8 mouse cellular contexts compared by ENCODE assay signal in genomic region chr13:99447403-99448199, GRCm38 (mm10).
DNase-seq lines count a peak whose midpoint lies in the region; ATAC-seq lines count a peak whose summit lies in the region.

No protein-coding gene starts in this region.

- WGBS in forebrain, embryonic 15.5 days = 7% methylated on average over 11 of the region's 11 CpGs
- 11% methylated on average over 11 of the region's 11 CpGs for WGBS in hindbrain, embryonic 15.5 days
- WGBS in midbrain, embryonic 16.5 days = 14% methylated on average over 11 of the region's 11 CpGs

- ATAC-seq in forebrain, embryonic 15.5 days (replicated peaks) = peak; percentile 17
- ATAC-seq in hindbrain, embryonic 15.5 days (ENCODE audit: low FRiP score, low read depth) = no peak
- ATAC-seq in midbrain, embryonic 16.5 days = no peak
- ATAC-seq in megakaryocyte, adult 5-6 weeks (ENCODE audit: poor library complexity, severe bottlenecking) = no peak

- H3K9ac ChIP-seq in forebrain, embryonic 15.5 days (replicated peaks) = peak overlapping the region; percentile 50
- H3K9ac ChIP-seq in hindbrain, embryonic 15.5 days = peak overlapping the region; percentile 21; the same call in 1 of the 2 replicates
- H3K9ac ChIP-seq in midbrain, embryonic 16.5 days (ENCODE audit: low read depth, low read length) = peak overlapping the region; percentile 28; the same call in 1 of the 2 replicates

- H3K36me3 ChIP-seq in forebrain, embryonic 15.5 days = no peaks in the 10 kb centered on the region
- H3K36me3 ChIP-seq in hindbrain, embryonic 15.5 days = no peaks in the 10 kb centered on the region
- no peaks in the 10 kb centered on the region for H3K36me3 ChIP-seq in midbrain, embryonic 16.5 days (ENCODE audit: control insufficient read depth, insufficient read depth, low read length)

- H3K4me3 ChIP-seq in forebrain, embryonic 15.5 days = peak overlapping the region; percentile 30
- H3K4me3 ChIP-seq in hindbrain, embryonic 15.5 days = no peak overlapping the region
- no peak overlapping the region for H3K4me3 ChIP-seq in midbrain, embryonic 16.5 days (ENCODE audit: low read depth, low read length)

- peak overlapping the region; percentile 92 for H3K27ac ChIP-seq in forebrain, embryonic 15.5 days (replicated peaks)
- peak overlapping the region; percentile 67 for H3K27ac ChIP-seq in hindbrain, embryonic 15.5 days (replicated peaks)
- H3K27ac ChIP-seq in midbrain, embryonic 16.5 days (ENCODE audit: low read length) = peak overlapping the region; percentile 43

- no peaks in the 10 kb centered on the region for H3K9me3 ChIP-seq in forebrain, embryonic 15.5 days
- no peaks in the 10 kb centered on the region for H3K9me3 ChIP-seq in hindbrain, embryonic 15.5 days
- no peaks in the 10 kb centered on the region for H3K9me3 ChIP-seq in midbrain, embryonic 16.5 days (replicated peaks; ENCODE audit: control insufficient read depth, low read length, poor library complexity, severe bottlenecking)

- DNase-seq in cerebellum, adult 11 months = peak; percentile 42
- no peak for DNase-seq in cerebellum, postnatal 4 days (ENCODE audit: low spot score in 2 of 2)
- DNase-seq in cerebellum, adult 18-20 months = peak; percentile 61 to 67
- no peak for DNase-seq in ovary, postnatal 14 days (ENCODE audit: low spot score)

- H3K27me3 ChIP-seq in forebrain, embryonic 15.5 days = no peaks in the 10 kb centered on the region
- H3K27me3 ChIP-seq in hindbrain, embryonic 15.5 days = no peaks in the 10 kb centered on the region
- no peaks in the 10 kb centered on the region for H3K27me3 ChIP-seq in midbrain, embryonic 16.5 days (ENCODE audit: control insufficient read depth, insufficient read depth, low read depth, low read length)

- peaks cover 92% of the 10 kb centered on the region for H3K4me1 ChIP-seq in forebrain, embryonic 15.5 days
- H3K4me1 ChIP-seq in hindbrain, embryonic 15.5 days (replicated peaks) = peaks cover 93% of the 10 kb centered on the region
- H3K4me1 ChIP-seq in midbrain, embryonic 16.5 days (ENCODE audit: control insufficient read depth, insufficient read depth, low read length) = peaks cover 80% of the 10 kb centered on the region

- peak overlapping the region; percentile 41 for H3K4me2 ChIP-seq in forebrain, embryonic 15.5 days (replicated peaks)
- peak overlapping the region; percentile 29 for H3K4me2 ChIP-seq in hindbrain, embryonic 15.5 days
- H3K4me2 ChIP-seq in midbrain, embryonic 16.5 days (ENCODE audit: low read length) = peak overlapping the region; percentile 19; the same call in 1 of the 2 replicates

Comparison
In these comparisons a context has a peak if more than half of its experiments do, and no peak if none do; other contexts are left out.
1. DNase-seq: peak in cerebellum, adult 11 months (single experiment) and cerebellum, adult 18-20 months (2 of 2); none in cerebellum, postnatal 4 days (0 of 2) and ovary, postnatal 14 days (single experiment).
2. Peak in every context shown above with its lines, with median percentiles within 50 percentile points of each other: H3K27ac ChIP-seq, H3K4me2 ChIP-seq and H3K9ac ChIP-seq.